Mouse (Mus musculus) heart, embryonic 16.5 days (tissue): ENCODE measurements at regions not wholly inside any gene's neighbourhood (a gene's known extent, or its start where the extent isn't known, plus 50 kb on each side); places are given as distances from the start of the nearest gene placed in this dataset.

Experiments used
- ATAC-seq: fragments of 200-750 bp; cut with Nextera tagmentation; replicated peaks from 2 replicates; pipeline ENCODE4 v1.8.0; 2017; ENCODE audit warnings: moderate number of reproducible peaks; ENCODE audit not compliant: insufficient read depth, low FRiP score; ENCODE audit errors: extremely low read depth
- H3K27ac ChIP-seq: fragments of 300-500 bp; sonication (generic); 2 replicates; pipeline ENCODE4 v1.5.1; 2014; ENCODE audit warnings: mild to moderate bottlenecking, low read length, control low read depth, moderate library complexity
- H3K27me3 ChIP-seq: fragments of 300-500 bp; sonication (generic); 2 replicates; pipeline ENCODE4 v1.6.1; 2014; ENCODE audit warnings: low read length, mixed read lengths; ENCODE audit not compliant: control insufficient read depth, insufficient read depth
- H3K36me3 ChIP-seq: fragments of 300-500 bp; sonication (generic); 2 replicates; pipeline ENCODE4 v1.6.1; 2014; ENCODE audit not compliant: control insufficient read depth, insufficient read depth
- H3K4me1 ChIP-seq: fragments of 300-500 bp; sonication (generic); 2 replicates; pipeline ENCODE4 v1.6.1; 2014; ENCODE audit warnings: low read length, mixed read lengths; ENCODE audit not compliant: control insufficient read depth, insufficient read depth
- H3K4me2 ChIP-seq: fragments of 300-500 bp; sonication (generic); 2 replicates; pipeline ENCODE4 v1.6.1; 2014; ENCODE audit warnings: low read depth, mild to moderate bottlenecking, control low read depth, low read length
- H3K4me3 ChIP-seq: fragments of 300-500 bp; sonication (generic); 2 replicates; pipeline ENCODE4 v1.5.1; 2014; ENCODE audit warnings: mild to moderate bottlenecking, control low read depth, low read length
- H3K9ac ChIP-seq: fragments of 300-500 bp; sonication (generic); 2 replicates; pipeline ENCODE4 v1.6.1; 2014; ENCODE audit warnings: low read length, control low read depth
- H3K9me3 ChIP-seq: fragments of 300-500 bp; sonication (generic); replicated peaks from 2 replicates; pipeline ENCODE4 v1.6.1; 2016; ENCODE audit warnings: low read length; ENCODE audit not compliant: control insufficient read depth
- WGBS: fragments of 180-500 bp; shearing (Covaris S2); extraction: QIAGEN DNeasy Blood & Tissue Kit; methylation state at CpG from one replicate; pipeline ENCODE4 v1.1.7; 2014; 5-methylcytosine and 5-hydroxymethylcytosine counted together

DNA sequence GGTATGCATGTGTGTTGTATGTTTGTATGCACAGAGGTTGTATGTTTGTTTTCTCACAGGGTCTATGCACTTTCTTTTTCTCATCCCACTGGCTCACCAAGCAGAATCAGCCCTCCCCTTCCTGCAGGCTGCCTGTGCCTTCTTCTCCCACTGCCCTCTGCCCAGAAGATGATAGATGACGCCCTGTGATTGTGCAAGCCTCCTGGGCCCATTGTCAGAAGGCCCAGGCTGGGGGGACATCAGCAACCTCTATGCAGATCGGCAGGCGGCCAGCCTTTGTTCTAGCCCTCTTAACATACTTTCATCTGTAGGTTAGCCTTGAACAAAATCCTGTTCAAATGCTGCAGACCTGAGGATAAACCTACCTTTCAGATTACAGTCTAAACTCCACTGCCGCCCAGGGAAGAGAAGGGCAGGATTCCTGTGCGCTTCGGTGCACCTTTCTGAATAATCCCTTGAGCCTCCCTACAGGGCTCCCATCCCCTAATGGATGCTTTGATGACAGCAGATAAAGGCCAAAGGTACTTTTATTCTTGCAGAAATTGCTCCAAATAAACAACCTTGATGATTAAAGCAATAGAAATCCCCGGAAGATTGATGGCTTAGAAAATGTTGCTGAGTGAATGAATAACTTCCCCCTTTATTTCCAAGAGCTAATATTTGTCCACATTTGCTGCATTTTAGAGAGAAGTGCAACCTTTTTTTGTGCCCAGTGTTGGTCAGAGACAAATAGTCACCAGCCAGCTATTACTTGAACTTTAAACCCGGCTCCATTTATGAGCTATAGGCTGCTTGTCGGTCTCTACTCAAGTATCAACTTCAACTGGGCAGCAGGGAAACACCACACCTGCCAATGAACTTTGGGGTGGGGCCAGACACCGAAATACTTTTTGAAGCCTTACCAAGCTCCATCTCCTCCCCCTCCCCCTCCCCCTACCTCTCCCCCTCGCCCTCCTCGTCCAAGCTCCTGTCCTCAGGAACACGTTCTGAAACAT is 279.4 kb downstream of the Fam49a start:
- no peaks in the 10 kb centered on the region for H3K9me3 ChIP-seq
- WGBS, result 70% methylated on average over 13 of the region's 13 CpGs
- H3K4me2 ChIP-seq, result no peak overlapping the region
- no peaks in the 10 kb centered on the region for H3K4me1 ChIP-seq
- H3K27ac ChIP-seq, result no peak overlapping the region
- H3K27me3 ChIP-seq, result no peaks in the 10 kb centered on the region
- H3K36me3 ChIP-seq, result no peaks in the 10 kb centered on the region
- no peak overlapping the region for H3K9ac ChIP-seq
- no peak overlapping the region for H3K4me3 ChIP-seq
- ATAC-seq, result no peak

DNA sequence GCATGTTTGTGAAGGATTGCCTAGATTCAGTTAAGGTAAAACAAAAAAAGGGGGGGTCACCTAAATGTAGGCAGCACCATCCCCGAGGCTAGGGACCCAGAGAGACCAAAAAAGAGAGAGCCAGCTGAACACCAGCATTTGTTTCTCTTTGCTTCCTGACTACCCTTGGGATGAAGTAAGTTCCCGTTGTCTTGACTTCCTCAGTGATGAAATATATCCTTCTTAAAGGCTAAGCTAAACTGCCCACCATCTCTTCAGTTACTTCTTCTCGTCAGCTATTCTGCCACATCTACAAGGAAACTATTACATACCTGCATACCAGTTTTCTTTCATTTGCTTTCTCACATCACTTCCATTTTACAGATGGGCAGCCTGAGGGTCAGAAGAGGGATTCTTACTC is 277.4 kb downstream of the Fam49a start:
- Histone ChIP-seq H3K27me3 (no peaks in the 10 kb centered on the region), H3K4me2 (no peak overlapping the region), H3K4me3 (no peak overlapping the region), H3K36me3 (no peaks in the 10 kb centered on the region), H3K9ac (no peak overlapping the region), H3K27ac (no peak overlapping the region), H3K4me1 (peaks cover 6% of the 10 kb centered on the region), H3K9me3 (no peaks in the 10 kb centered on the region)
- no peak for ATAC-seq
- WGBS, result 78% methylated on average over 3 of the region's 3 CpGs

DNA sequence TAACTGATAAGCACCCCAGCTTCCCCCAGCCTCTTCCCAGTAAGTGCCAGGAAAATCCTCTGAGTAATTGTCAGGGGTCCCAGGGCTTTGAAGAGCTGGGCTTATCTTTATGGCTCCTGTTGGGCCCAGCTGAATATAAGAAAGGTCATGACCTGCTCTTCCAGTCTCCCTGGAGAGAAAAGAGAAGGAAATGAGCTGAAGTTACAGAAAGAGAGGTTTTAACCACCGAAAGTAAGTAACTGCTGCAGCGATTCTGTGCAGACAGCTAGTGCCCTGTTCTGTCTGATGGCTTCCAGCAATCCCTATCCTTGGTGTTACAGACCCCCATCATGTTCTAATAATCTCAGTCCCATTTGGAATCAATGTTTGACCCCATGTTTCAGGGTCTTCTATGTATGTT is 272.8 kb downstream of the Fam49a start:
- no peaks in the 10 kb centered on the region for H3K36me3 ChIP-seq
- H3K9me3 ChIP-seq, result no peaks in the 10 kb centered on the region
- H3K4me3 ChIP-seq, result no peak overlapping the region
- H3K27me3 ChIP-seq, result no peaks in the 10 kb centered on the region
- H3K27ac ChIP-seq, result no peak overlapping the region
- no peak overlapping the region for H3K4me2 ChIP-seq
- peaks cover 15% of the 10 kb centered on the region for H3K4me1 ChIP-seq
- 10% methylated on average over 2 of the region's 2 CpGs for WGBS
- H3K9ac ChIP-seq, result no peak overlapping the region
- ATAC-seq, result no peak

DNA sequence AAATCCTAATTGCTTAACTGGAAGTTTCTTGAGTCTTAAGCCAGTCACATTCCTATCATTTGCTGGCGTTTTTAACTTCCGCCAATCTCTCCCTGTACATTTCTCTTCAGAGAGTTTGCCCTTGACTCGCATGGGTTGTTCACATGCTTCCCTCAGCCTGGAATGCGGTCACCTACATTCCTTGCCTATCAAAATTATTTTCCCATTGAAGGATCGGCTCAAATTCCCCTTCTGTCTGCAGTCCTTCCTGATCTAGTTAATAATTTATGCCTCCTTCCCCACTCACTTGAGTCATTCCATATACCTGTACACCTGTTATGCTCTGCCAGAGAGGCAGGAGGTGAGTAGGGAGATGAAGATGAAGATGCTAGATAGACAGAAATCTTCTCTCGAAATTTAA is 268.9 kb downstream of the Fam49a start:
- peak overlapping the region; percentile 41; the same call in 1 of the 2 replicates for H3K27ac ChIP-seq
- ATAC-seq, result no peak

DNA sequence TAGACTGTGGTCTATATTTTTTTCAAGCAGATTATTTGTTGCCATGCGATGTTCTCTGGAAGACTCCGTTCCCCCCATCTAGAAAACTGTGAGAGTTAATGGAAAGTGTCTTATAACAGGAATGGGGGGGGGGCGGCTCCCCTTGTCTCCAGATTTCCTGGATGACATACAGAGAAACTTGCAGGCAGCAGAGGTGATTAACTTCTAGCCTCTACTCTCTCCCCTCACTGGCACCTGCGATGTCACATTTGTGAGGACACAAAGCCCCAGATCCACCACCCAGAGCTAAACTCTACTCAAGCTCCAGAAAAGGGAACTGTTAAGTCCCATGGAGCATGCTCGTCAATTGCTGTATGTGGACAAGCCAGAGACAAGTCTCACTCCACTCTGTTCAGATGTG is 267.6 kb downstream of the Fam49a start:
- H3K27me3 ChIP-seq, result no peaks in the 10 kb centered on the region
- H3K36me3 ChIP-seq, result no peaks in the 10 kb centered on the region
- no peak overlapping the region for H3K9ac ChIP-seq
- H3K4me2 ChIP-seq, result no peak overlapping the region
- no peaks in the 10 kb centered on the region for H3K9me3 ChIP-seq
- H3K4me1 ChIP-seq, result peaks cover 32% of the 10 kb centered on the region
- 85% methylated on average over 5 of the region's 5 CpGs for WGBS
- H3K27ac ChIP-seq, result peak overlapping the region; percentile 35; the same call in 1 of the 2 replicates
- no peak overlapping the region for H3K4me3 ChIP-seq
- no peak for ATAC-seq

More for the DNA sequence above, 268.9 kb downstream of the Fam49a start:
- 32% methylated on average over 6 of the region's 6 CpGs for WGBS
- H3K27me3 ChIP-seq, result no peaks in the 10 kb centered on the region
- no peak overlapping the region for H3K9ac ChIP-seq
- no peak overlapping the region for H3K4me2 ChIP-seq
- H3K9me3 ChIP-seq, result no peaks in the 10 kb centered on the region
- H3K36me3 ChIP-seq, result no peaks in the 10 kb centered on the region
- H3K4me3 ChIP-seq, result no peak overlapping the region
- peaks cover 37% of the 10 kb centered on the region for H3K4me1 ChIP-seq

DNA sequence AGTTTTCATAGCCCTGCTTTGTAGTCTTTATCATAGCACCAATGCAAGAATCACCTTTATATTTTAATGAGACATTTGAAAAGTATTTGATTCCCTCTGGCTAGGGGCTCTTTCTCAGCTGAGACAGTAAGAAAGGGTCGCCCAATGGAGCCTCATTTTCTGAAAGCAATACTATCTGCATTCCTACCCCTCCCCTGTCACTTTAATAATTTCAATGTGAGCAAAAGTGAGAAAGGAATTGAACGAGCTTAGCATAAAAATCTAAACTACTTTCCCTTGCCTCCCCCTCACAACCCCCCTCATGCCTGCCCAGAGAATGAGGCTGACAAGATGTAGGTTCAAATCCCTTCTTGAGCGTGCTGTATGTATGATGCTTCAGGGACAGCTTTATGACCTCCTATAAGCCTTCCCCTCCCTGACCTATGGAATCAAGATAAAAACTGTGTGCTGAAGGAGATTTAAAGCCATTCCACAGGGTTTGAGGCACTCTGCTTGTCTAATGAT is 266.6 kb downstream of the Fam49a start:
- no peak for ATAC-seq
- WGBS, result 44% methylated on average over 3 of the region's 3 CpGs
- Histone ChIP-seq H3K27me3 (no peaks in the 10 kb centered on the region), H3K9ac (no peak overlapping the region; the same call in 1 of the 2 replicates), H3K4me3 (no peak overlapping the region), H3K4me2 (no peak overlapping the region), H3K4me1 (peaks cover 31% of the 10 kb centered on the region), H3K9me3 (no peaks in the 10 kb centered on the region), H3K27ac (peak overlapping the region; percentile 86), H3K36me3 (no peaks in the 10 kb centered on the region)

DNA sequence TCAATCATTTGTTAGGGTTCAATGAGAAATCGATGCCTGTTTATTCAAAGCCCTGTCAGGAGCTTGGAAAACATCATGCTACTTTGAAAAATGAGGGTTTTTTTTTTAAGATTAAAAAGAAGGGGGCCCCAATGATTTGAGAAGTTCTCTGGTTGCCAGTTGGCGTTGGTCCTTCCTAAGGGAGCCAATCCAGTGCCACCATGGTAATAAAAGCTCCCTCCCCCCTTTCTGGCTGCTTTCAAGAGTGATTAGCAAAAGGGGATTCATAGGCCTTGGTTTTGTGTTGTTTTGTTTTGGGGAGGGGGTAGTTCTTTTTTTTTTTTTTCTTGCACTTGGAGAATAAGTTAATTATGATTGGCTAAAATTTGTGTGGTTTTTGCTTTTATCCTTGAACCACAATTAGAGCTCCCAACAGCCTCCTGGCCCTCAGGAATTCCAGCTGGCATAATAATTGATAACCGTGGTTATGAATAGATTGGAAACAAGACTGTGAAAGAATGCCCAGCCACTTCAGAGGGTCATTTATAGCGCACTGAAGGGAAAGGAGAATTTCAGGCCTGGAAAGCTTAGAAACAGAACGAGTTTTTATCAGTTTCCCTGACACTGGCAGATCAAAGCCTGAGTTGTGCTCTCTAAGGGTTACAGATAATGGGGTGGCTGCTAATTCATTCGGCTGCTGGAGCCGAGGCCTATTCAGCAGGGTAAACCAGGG is 266.0 kb downstream of the Fam49a start:
- H3K4me1 ChIP-seq, result peaks cover 31% of the 10 kb centered on the region
- no peaks in the 10 kb centered on the region for H3K27me3 ChIP-seq
- no peaks in the 10 kb centered on the region for H3K36me3 ChIP-seq
- 36% methylated on average over 7 of the region's 7 CpGs for WGBS
- peak; percentile 71 for ATAC-seq
- peak overlapping the region; percentile 86 for H3K27ac ChIP-seq
- no peak overlapping the region for H3K9ac ChIP-seq
- no peaks in the 10 kb centered on the region for H3K9me3 ChIP-seq
- no peak overlapping the region for H3K4me3 ChIP-seq
- H3K4me2 ChIP-seq, result no peak overlapping the region

DNA sequence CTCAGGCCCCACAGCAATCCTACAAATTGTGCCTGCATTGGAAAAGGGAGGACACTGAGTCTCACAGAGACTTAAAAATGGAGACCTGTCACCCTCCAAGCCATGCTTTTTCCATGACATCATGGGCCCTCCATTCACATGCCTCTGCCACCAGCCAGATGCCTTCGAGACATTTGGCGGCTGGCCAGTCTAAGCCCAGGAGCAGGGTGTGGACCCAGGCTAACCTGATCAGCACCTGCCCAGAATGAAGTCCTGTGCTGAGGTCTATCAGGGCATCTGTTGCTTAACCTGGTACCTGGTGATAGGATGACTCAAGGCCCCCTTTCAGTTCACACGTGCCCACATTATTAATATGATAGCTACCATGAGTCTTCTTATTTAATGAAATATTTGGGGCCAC is 265.4 kb downstream of the Fam49a start:
- Histone ChIP-seq H3K4me1 (peaks cover 31% of the 10 kb centered on the region), H3K27ac (peak overlapping the region; percentile 86), H3K9ac (no peak overlapping the region), H3K4me3 (no peak overlapping the region), H3K9me3 (no peaks in the 10 kb centered on the region), H3K36me3 (no peaks in the 10 kb centered on the region), H3K4me2 (no peak overlapping the region), H3K27me3 (no peaks in the 10 kb centered on the region)
- 31% methylated on average over 3 of the region's 3 CpGs for WGBS
- ATAC-seq, result peak; percentile 75; the same call in 1 of the 2 replicates
